Mouse (Mus musculus): ENCODE data around the gene Pik3r5. TPM values are rescaled to one million over a fixed set of nuclear protein-coding genes. Genes with fewer than 3 reads are reported as not detected.
A peak's percentile ranks its signal among the peaks of the same experiment; 100 is the strongest.

Gene Pik3r5
- total and polyA plus RNA-seq, 3 experiments = 3.2 to 5.7 TPM; not detected in 1

DNA sequence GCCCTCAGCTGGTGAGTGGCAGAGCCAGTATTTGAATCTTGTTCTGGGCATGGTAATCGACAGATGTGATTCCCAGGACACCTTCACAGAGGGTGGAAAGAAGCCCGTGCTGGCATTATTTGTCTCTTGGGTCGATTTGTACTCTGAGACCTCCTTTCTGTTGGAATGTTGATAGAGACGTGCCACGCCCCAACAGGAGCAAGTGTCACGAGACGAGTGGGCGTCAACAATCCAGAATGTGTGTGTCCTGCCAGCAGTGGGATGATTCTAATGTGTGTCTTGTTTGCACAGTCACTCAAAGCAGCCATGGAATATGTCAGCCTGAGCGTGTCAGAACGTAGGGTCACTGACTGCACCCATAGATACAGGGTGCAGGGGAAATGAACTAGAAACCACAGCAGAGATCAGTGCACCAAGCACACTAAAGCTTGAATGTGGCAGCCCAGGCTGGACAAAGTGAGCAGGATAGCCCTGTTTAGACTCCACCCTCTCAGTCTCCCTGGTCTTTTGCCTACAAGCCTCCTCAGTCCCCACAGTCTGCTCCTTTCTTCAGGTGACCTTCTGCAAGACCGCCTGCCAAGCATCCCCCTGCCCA lies 100.1 kb downstream of the Pik3r5 start:
- TF ChIP-seq UBTF (IDR thresholded peaks at IDR 0.05; ENCODE audit: borderline replicate concordance, insufficient read depth, low read depth, low read length) (no peak), USF2 (IDR thresholded peaks at IDR 0.05; ENCODE audit: borderline replicate concordance in 1 of 2, insufficient read depth in 1 of 2, low read depth in 1 of 2, low read length in 2 of 2) (no peak), ZKSCAN1 (IDR thresholded peaks at IDR 0.05; ENCODE audit: low read depth, low read length) (no peak), MEF2A (IDR thresholded peaks at IDR 0.05; ENCODE audit: extremely low read depth, insufficient replicate concordance, low read depth, low read length, poor library complexity, severe bottlenecking) (no peak), MAX (IDR thresholded peaks at IDR 0.05; ENCODE audit: low read length) (no peak), POLR2AphosphoS2 (IDR thresholded peaks at IDR 0.05; ENCODE audit: low read length) (no peak), CHD2 (IDR thresholded peaks at IDR 0.05; ENCODE audit: low read length) (no peak), EP300 (IDR thresholded peaks at IDR 0.05; ENCODE audit: low read depth in 1 of 2, low read length in 2 of 2) (no peak), SMC3 (IDR thresholded peaks at IDR 0.05; ENCODE audit: low read depth, low read length) (no peak), RCOR1 (IDR thresholded peaks at IDR 0.05; ENCODE audit: low read depth, low read length) (no peak), RAD21 (IDR thresholded peaks at IDR 0.05; ENCODE audit: low read depth, low read length) (no peak), JUND (IDR thresholded peaks at IDR 0.05; ENCODE audit: low read depth, low read length) (no peak), SIN3A (IDR thresholded peaks at IDR 0.05; ENCODE audit: low read length) (no peak)
- no peak overlapping the region for H3K9ac ChIP-seq (ENCODE audit: control insufficient read depth, low read depth, low read length, poor library complexity, severe bottlenecking)
- no peaks in the 10 kb centered on the region for H3K27me3 ChIP-seq (ENCODE audit: control insufficient read depth in 1 of 2, insufficient read depth in 2 of 2, low read length in 2 of 2)
- H3K4me1 ChIP-seq (ENCODE audit: control insufficient read depth in 1 of 2, insufficient read depth in 2 of 2, low read length in 2 of 2) = peaks cover 0 to 4% of the 10 kb centered on the region in 2 experiments; a peak in 2 of 4 replicates
- no peaks in the 10 kb centered on the region for H3K9me3 ChIP-seq (replicated peaks; ENCODE audit: insufficient read depth, low read length)
- no peaks in the 10 kb centered on the region for H3K36me3 ChIP-seq (ENCODE audit: control insufficient read depth in 1 of 2, insufficient read depth in 2 of 2, low read length in 2 of 2)
- no peaks in the 10 kb centered on the region for H3K79me2 ChIP-seq (ENCODE audit: control insufficient read depth, insufficient read depth, low read length, poor library complexity)
- H3K27ac ChIP-seq (ENCODE audit: control insufficient read depth, low read depth, low read length) = no peak overlapping the region
- no peak overlapping the region for H3K4me3 ChIP-seq (ENCODE audit: control insufficient read depth in 1 of 2, insufficient read depth in 1 of 2, low read depth in 2 of 2, low read length in 2 of 2)
- DNase-seq (ENCODE audit: low read depth, low spot score) = no peak

DNA sequence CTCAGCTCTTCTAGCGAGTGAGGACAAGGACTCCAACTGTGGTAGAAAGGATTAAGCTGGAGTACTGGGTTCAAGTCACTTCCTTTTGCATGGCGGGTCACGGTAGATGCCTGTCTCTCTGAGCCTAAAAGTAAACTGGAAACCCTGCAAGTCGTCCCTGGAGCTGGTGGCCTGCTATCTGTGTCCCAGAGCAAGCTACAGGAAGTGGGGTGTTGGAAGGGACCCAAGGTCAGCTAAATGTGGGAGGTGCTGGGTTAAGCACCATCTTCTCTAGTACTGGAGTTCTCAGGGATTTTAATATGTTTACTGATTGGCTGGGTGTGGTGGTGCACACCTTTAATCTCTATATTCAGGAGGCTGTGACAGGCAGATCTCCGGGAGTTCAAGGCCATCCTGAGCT lies 100.9 kb downstream of the Pik3r5 start:
- Histone ChIP-seq H3K4me1 (ENCODE audit: control insufficient read depth in 1 of 2, insufficient read depth in 2 of 2, low read length in 2 of 2) (peaks cover 0 to 4% of the 10 kb centered on the region in 2 experiments; a peak in 2 of 4 replicates), H3K79me2 (ENCODE audit: control insufficient read depth, insufficient read depth, low read length, poor library complexity) (no peaks in the 10 kb centered on the region), H3K27me3 (ENCODE audit: control insufficient read depth in 1 of 2, insufficient read depth in 2 of 2, low read length in 2 of 2) (no peaks in the 10 kb centered on the region), H3K9ac (ENCODE audit: control insufficient read depth, low read depth, low read length, poor library complexity, severe bottlenecking) (no peak overlapping the region), H3K9me3 (replicated peaks; ENCODE audit: insufficient read depth, low read length) (no peaks in the 10 kb centered on the region), H3K36me3 (ENCODE audit: control insufficient read depth in 1 of 2, insufficient read depth in 2 of 2, low read length in 2 of 2) (no peaks in the 10 kb centered on the region), H3K27ac (ENCODE audit: control insufficient read depth, low read depth, low read length) (no peak overlapping the region), H3K4me3 (ENCODE audit: control insufficient read depth in 1 of 2, insufficient read depth in 1 of 2, low read depth in 2 of 2, low read length in 2 of 2) (no peak overlapping the region)
- no peak for TF ChIP-seq RCOR1 (IDR thresholded peaks at IDR 0.05; ENCODE audit: low read depth, low read length)
- no peak for TF ChIP-seq ZNF384 (IDR thresholded peaks at IDR 0.05; ENCODE audit: low read depth, low read length)
- TF ChIP-seq EP300 (IDR thresholded peaks at IDR 0.05; ENCODE audit: low read depth in 1 of 2, low read length in 2 of 2) = no peak
- TF ChIP-seq NRF1 (IDR thresholded peaks at IDR 0.05; ENCODE audit: insufficient read depth, low read depth, low read length, poor library complexity, severe bottlenecking) = no peak
- no peak for TF ChIP-seq USF1 (IDR thresholded peaks at IDR 0.05; ENCODE audit: low read depth, low read length)
- no peak for TF ChIP-seq SMC3 (IDR thresholded peaks at IDR 0.05; ENCODE audit: low read depth, low read length)
- TF ChIP-seq JUND (IDR thresholded peaks at IDR 0.05; ENCODE audit: low read depth, low read length) = no peak
- no peak for TF ChIP-seq POLR2AphosphoS2 (IDR thresholded peaks at IDR 0.05; ENCODE audit: low read length)
- TF ChIP-seq E2F4 (IDR thresholded peaks at IDR 0.05; ENCODE audit: borderline replicate concordance, low read depth, low read length) = no peak
- no peak for TF ChIP-seq GATA1 (IDR thresholded peaks at IDR 0.05; ENCODE audit: low read depth, low read length)
- no peak for TF ChIP-seq TAL1 (IDR thresholded peaks at IDR 0.05; ENCODE audit: low read length)
- no peak for TF ChIP-seq MYC (IDR thresholded peaks at IDR 0.05; ENCODE audit: low read depth, low read length)
- peak; percentile 42 for DNase-seq (ENCODE audit: low read depth, low spot score)
